Mouse (Mus musculus): Measurements from ENCODE around the gene Sdk1. TPM values are rescaled to one million over a fixed set of nuclear protein-coding genes. Genes with fewer than 3 reads are reported as not detected.

Sdk1 gene
- polyA plus RNA-seq, 1 experiment from 2014 or later = 2.3 TPM

DNA sequence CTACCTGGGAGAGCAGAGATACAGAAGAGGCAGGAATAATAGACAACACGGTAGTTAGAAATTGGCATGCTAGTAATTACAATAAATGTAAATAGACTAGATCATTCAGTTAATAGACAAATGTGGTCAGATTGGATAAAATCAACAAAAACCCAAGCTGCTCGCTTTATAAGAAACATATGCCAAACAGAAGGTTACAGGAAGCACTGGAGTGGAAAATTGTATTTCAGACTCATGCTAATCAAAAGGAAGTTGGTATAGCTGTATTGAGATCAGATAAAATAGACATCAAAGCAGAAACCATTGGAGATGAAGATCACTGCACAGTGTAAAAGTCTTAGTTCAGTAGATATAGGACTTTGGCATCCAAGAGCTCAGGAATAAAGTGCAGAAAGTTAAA, 63.4 kb downstream of the Sdk1 start:
- H3K4me1 ChIP-seq (ENCODE audit: control insufficient read depth, insufficient read depth, low read length) = no peaks in the 10 kb centered on the region
- no peak overlapping the region for H3K9ac ChIP-seq (ENCODE audit: low read length)
- H3K4me3 ChIP-seq (ENCODE audit: low read depth, low read length) = no peak overlapping the region
- H3K36me3 ChIP-seq (ENCODE audit: control insufficient read depth, insufficient read depth, low read length) = no peaks in the 10 kb centered on the region
- ATAC-seq (ENCODE audit: insufficient read depth, low FRiP score, low TSS enrichment) (no peak), DNase-seq (ENCODE audit: low spot score) (no peak)
- H3K27me3 ChIP-seq (ENCODE audit: control insufficient read depth, insufficient read depth, low read length) = no peaks in the 10 kb centered on the region
- 82% methylated on average over 2 of the region's 2 CpGs for WGBS
- H3K9me3 ChIP-seq (ENCODE audit: control insufficient read depth, low read length) = no peaks in the 10 kb centered on the region
- no peak overlapping the region for H3K27ac ChIP-seq (ENCODE audit: low read depth, low read length)
- H3K4me2 ChIP-seq (ENCODE audit: low read depth) = no peak overlapping the region

DNA sequence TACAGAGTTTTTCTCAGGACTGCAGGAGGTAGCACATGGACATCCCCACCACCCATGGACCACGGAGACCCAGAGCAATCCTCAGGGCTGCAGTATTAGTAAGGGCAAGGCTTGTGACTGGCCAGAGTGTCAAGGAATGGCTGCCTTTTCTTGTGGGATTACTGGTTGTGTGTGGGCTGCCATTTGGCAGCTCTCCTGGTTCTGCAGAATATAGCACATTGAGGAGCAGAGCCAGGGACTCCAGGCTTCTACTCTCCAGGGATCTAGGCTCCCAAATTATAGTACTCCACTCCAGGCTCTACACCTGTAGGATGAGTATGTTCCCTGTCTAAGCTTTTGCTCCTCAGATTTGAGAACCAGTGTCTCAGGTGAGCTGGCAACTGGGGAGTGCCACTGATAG, 69.4 kb downstream of the Sdk1 start:
- Histone ChIP-seq H3K9ac (ENCODE audit: low read length) (no peak overlapping the region), H3K27me3 (ENCODE audit: control insufficient read depth, insufficient read depth, low read length) (no peaks in the 10 kb centered on the region), H3K9me3 (ENCODE audit: control insufficient read depth, low read length) (no peaks in the 10 kb centered on the region), H3K4me2 (ENCODE audit: low read depth) (no peak overlapping the region), H3K4me1 (ENCODE audit: control insufficient read depth, insufficient read depth, low read length) (no peaks in the 10 kb centered on the region), H3K36me3 (ENCODE audit: control insufficient read depth, insufficient read depth, low read length) (no peaks in the 10 kb centered on the region), H3K4me3 (ENCODE audit: low read depth, low read length) (no peak overlapping the region), H3K27ac (ENCODE audit: low read depth, low read length) (no peak overlapping the region)
- no peak for ATAC-seq (ENCODE audit: insufficient read depth, low FRiP score, low TSS enrichment)
- 78% methylated on average over 1 of the region's 1 CpGs for WGBS
- DNase-seq (ENCODE audit: low spot score) = no peak

DNA sequence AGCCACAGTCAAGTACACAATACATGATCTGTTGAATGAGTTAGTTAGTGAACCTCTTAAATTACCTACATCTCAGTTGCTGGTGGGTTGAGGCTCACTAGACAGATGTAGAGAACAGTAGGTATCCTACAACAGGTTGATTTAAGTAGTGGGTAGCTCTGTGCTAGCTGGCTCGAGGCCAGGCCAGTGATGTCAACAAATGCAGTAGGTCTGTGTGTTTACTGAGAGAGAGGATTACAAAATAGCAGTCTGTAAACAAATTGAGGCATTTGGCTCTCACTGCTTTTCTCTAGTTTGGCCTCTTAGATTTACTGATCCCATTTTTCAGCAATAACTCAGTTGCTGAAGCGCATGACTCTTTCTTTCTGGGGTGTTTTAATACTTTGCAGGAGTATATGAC, 70.5 kb downstream of the Sdk1 start:
- H3K4me3 ChIP-seq (ENCODE audit: low read depth, low read length) = no peak overlapping the region
- WGBS = 79% methylated on average over 2 of the region's 2 CpGs
- ATAC-seq (ENCODE audit: insufficient read depth, low FRiP score, low TSS enrichment) (no peak), DNase-seq (ENCODE audit: low spot score) (no peak)
- H3K9me3 ChIP-seq (ENCODE audit: control insufficient read depth, low read length) = no peaks in the 10 kb centered on the region
- H3K27me3 ChIP-seq (ENCODE audit: control insufficient read depth, insufficient read depth, low read length) = no peaks in the 10 kb centered on the region
- no peaks in the 10 kb centered on the region for H3K36me3 ChIP-seq (ENCODE audit: control insufficient read depth, insufficient read depth, low read length)
- H3K9ac ChIP-seq (ENCODE audit: low read length) = no peak overlapping the region
- H3K27ac ChIP-seq (ENCODE audit: low read depth, low read length) = no peak overlapping the region
- no peak overlapping the region for H3K4me2 ChIP-seq (ENCODE audit: low read depth)
- no peaks in the 10 kb centered on the region for H3K4me1 ChIP-seq (ENCODE audit: control insufficient read depth, insufficient read depth, low read length)

DNA sequence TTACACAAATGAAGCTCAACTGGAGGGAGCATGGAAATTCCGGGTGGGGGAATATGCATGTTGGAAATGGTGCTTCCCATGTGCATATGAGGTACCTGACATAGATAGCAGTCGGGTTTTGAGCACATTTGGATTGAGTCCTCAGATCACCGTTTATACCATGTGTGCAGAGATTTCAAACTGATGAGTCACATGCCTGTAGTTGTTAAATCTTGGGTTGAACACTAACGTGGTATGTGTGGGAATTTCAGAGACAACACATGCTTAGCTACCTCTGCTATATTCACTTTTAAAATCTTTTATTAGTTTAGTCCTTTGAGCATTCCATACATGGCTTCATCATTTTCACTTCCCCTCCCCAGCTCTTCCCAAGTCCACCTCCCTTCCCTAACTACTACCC, 71.0 kb downstream of the Sdk1 start:
- no peaks in the 10 kb centered on the region for H3K36me3 ChIP-seq (ENCODE audit: control insufficient read depth, insufficient read depth, low read length)
- H3K4me1 ChIP-seq (ENCODE audit: control insufficient read depth, insufficient read depth, low read length) = no peaks in the 10 kb centered on the region
- H3K9me3 ChIP-seq (ENCODE audit: control insufficient read depth, low read length) = no peaks in the 10 kb centered on the region
- DNase-seq (ENCODE audit: low spot score) (no peak), ATAC-seq (ENCODE audit: insufficient read depth, low FRiP score, low TSS enrichment) (no peak)
- no peaks in the 10 kb centered on the region for H3K27me3 ChIP-seq (ENCODE audit: control insufficient read depth, insufficient read depth, low read length)
- H3K4me2 ChIP-seq (ENCODE audit: low read depth) = no peak overlapping the region
- H3K4me3 ChIP-seq (ENCODE audit: low read depth, low read length) = no peak overlapping the region
- WGBS = 92% methylated on average over 4 of the region's 4 CpGs
- H3K27ac ChIP-seq (ENCODE audit: low read depth, low read length) = no peak overlapping the region
- no peak overlapping the region for H3K9ac ChIP-seq (ENCODE audit: low read length)

DNA sequence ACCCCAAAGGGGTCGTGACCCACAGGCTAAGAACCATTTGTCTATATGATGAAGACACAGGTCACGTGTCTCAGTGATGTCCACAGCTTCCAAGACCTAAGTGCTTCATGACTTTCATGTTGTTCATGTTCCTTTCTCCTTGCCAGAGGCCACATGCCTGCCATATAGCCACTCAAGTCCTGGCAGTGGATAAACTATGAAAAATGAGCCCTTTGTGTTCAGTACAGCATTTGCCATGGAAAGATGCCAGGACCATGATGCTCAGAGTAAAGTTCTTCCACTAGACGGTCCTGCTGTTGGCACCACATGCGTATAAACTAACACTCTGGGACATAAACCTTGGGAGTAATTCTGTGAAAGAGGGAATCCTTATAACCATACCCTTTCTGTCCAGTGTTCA, 75.8 kb downstream of the Sdk1 start:
- no peaks in the 10 kb centered on the region for H3K9me3 ChIP-seq (ENCODE audit: control insufficient read depth, low read length)
- H3K4me2 ChIP-seq (ENCODE audit: low read depth) = no peak overlapping the region
- 83% methylated on average over 4 of the region's 4 CpGs for WGBS
- no peak overlapping the region for H3K9ac ChIP-seq (ENCODE audit: low read length)
- no peak overlapping the region for H3K27ac ChIP-seq (ENCODE audit: low read depth, low read length)
- H3K4me3 ChIP-seq (ENCODE audit: low read depth, low read length) = no peak overlapping the region
- H3K27me3 ChIP-seq (ENCODE audit: control insufficient read depth, insufficient read depth, low read length) = no peaks in the 10 kb centered on the region
- DNase-seq (ENCODE audit: low spot score) = no peak
- no peak for ATAC-seq (ENCODE audit: insufficient read depth, low FRiP score, low TSS enrichment)
- H3K4me1 ChIP-seq (ENCODE audit: control insufficient read depth, insufficient read depth, low read length) = no peaks in the 10 kb centered on the region
- no peaks in the 10 kb centered on the region for H3K36me3 ChIP-seq (ENCODE audit: control insufficient read depth, insufficient read depth, low read length)

DNA sequence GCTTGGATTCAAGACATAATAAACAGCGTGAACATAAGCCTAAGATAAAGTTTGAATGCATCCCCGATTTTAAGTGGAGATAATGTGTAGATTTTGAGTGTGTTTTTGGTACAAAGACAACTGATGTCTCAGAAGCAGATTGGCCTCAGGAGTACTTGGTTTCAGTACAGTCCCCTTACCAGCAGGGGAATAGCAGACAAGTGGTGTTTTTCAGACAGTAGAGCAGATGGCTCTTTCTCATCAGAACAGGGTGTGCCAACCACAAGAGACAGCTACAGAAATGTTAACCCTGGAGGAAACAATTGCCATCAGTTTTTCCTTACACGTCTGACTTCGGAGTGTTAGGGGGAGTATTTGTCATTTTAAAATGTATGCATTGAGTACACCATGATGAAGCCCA, 83.6 kb downstream of the Sdk1 start:
- no peak overlapping the region for H3K9ac ChIP-seq (ENCODE audit: low read length)
- WGBS = 86% methylated on average over 4 of the region's 4 CpGs
- DNase-seq (ENCODE audit: low spot score) = no peak

DNA sequence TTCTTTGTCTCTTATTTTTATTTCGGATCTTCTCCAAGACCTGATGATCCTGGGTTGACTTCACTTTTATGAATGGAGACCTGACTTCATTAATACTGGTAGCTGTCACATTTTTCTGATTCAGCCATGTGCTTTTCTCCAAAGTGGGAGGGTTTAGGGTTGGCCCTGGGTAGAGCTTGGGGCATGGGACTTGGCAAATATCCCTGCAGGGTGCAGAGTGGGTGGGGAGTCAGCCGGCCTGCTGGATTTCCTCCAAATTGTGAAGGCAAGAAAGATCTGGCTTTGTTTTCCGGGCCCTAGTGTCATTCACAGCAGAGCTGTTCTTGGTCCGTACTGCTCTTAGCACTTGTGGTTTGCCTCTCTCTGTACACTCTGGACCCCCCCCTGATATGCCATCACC, 103.1 kb downstream of the Sdk1 start:
- no peaks in the 10 kb centered on the region for H3K27me3 ChIP-seq (ENCODE audit: control insufficient read depth, insufficient read depth, low read length)
- ATAC-seq (ENCODE audit: insufficient read depth, low FRiP score, low TSS enrichment) (no peak), DNase-seq (ENCODE audit: low spot score) (no peak)
- no peaks in the 10 kb centered on the region for H3K9me3 ChIP-seq (ENCODE audit: control insufficient read depth, low read length)
- 89% methylated on average over 4 of the region's 4 CpGs for WGBS
- H3K4me3 ChIP-seq (ENCODE audit: low read depth, low read length) = no peak overlapping the region
- no peak overlapping the region for H3K4me2 ChIP-seq (ENCODE audit: low read depth)
- H3K9ac ChIP-seq (ENCODE audit: low read length) = no peak overlapping the region
- no peak overlapping the region for H3K27ac ChIP-seq (ENCODE audit: low read depth, low read length)
- no peaks in the 10 kb centered on the region for H3K36me3 ChIP-seq (ENCODE audit: control insufficient read depth, insufficient read depth, low read length)
- H3K4me1 ChIP-seq (ENCODE audit: control insufficient read depth, insufficient read depth, low read length) = no peaks in the 10 kb centered on the region

More for the DNA sequence above, 83.6 kb downstream of the Sdk1 start:
- H3K27ac ChIP-seq (ENCODE audit: low read depth, low read length) = no peak overlapping the region
- no peaks in the 10 kb centered on the region for H3K4me1 ChIP-seq (ENCODE audit: control insufficient read depth, insufficient read depth, low read length)
- no peaks in the 10 kb centered on the region for H3K9me3 ChIP-seq (ENCODE audit: control insufficient read depth, low read length)
- no peak for ATAC-seq (ENCODE audit: insufficient read depth, low FRiP score, low TSS enrichment)
- H3K4me2 ChIP-seq (ENCODE audit: low read depth) = no peak overlapping the region
- H3K36me3 ChIP-seq (ENCODE audit: control insufficient read depth, insufficient read depth, low read length) = no peaks in the 10 kb centered on the region
- H3K27me3 ChIP-seq (ENCODE audit: control insufficient read depth, insufficient read depth, low read length) = no peaks in the 10 kb centered on the region
- H3K4me3 ChIP-seq (ENCODE audit: low read depth, low read length) = no peak overlapping the region

DNA sequence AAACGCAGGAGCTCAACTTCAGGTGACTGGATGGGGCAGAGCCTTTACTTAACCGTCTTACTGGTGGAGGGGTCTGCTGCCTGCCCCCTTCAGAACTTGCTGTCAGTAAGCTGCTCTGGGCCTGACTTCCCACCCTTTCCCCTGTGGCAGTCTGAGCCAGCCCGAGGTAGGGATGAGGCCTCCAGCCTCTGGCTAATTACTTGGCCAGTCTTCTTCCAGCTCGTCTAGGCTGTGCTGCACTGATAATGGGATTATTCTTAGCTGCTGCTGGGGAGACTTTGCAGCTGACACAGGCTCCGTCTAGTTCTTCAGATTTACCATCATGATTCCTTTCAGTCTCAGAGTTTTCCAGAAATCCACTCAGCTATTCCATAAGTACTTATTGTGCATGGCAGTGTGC, 104.2 kb downstream of the Sdk1 start:
- Histone ChIP-seq H3K4me2 (ENCODE audit: low read depth) (no peak overlapping the region), H3K27me3 (ENCODE audit: control insufficient read depth, insufficient read depth, low read length) (no peaks in the 10 kb centered on the region), H3K27ac (ENCODE audit: low read depth, low read length) (no peak overlapping the region), H3K9ac (ENCODE audit: low read length) (no peak overlapping the region), H3K4me1 (ENCODE audit: control insufficient read depth, insufficient read depth, low read length) (no peaks in the 10 kb centered on the region), H3K4me3 (ENCODE audit: low read depth, low read length) (no peak overlapping the region), H3K36me3 (ENCODE audit: control insufficient read depth, insufficient read depth, low read length) (no peaks in the 10 kb centered on the region), H3K9me3 (ENCODE audit: control insufficient read depth, low read length) (no peaks in the 10 kb centered on the region)
- ATAC-seq (ENCODE audit: insufficient read depth, low FRiP score, low TSS enrichment) (no peak), DNase-seq (ENCODE audit: low spot score) (no peak)
- WGBS = 72% methylated on average over 5 of the region's 5 CpGs

DNA sequence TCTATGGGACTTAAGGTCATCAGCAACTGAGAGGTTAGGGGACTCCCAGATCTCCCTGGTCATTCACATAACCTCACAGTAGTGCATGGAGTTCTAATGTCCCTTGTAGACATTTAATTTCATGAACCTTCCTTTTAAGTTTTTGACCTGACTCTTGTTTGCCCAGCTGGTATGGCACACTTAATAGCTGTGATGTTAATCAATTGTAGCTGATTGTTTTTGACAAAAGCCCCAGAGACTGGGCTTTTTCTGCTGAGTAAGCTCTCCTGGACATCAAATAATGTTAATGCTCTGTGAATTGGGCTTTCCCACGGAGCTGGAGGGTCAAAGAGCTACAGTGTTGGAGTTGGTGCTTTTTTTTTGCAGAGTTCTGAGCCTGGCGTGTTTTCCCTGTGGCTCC, 121.4 kb downstream of the Sdk1 start:
- ATAC-seq (ENCODE audit: insufficient read depth, low FRiP score, low TSS enrichment) = no peak
- no peak for DNase-seq (ENCODE audit: low spot score)
- Histone ChIP-seq H3K4me1 (ENCODE audit: control insufficient read depth, insufficient read depth, low read length) (peaks cover 7% of the 10 kb centered on the region), H3K27me3 (ENCODE audit: control insufficient read depth, insufficient read depth, low read length) (no peaks in the 10 kb centered on the region), H3K36me3 (ENCODE audit: control insufficient read depth, insufficient read depth, low read length) (no peaks in the 10 kb centered on the region), H3K4me2 (ENCODE audit: low read depth) (no peak overlapping the region), H3K27ac (ENCODE audit: low read depth, low read length) (no peak overlapping the region), H3K9ac (ENCODE audit: low read length) (no peak overlapping the region), H3K4me3 (ENCODE audit: low read depth, low read length) (no peak overlapping the region), H3K9me3 (ENCODE audit: control insufficient read depth, low read length) (no peaks in the 10 kb centered on the region)
- WGBS = 18% methylated on average over 2 of the region's 2 CpGs
